Mouse (Mus musculus) natural killer cell, adult 2 months (primary cell): ENCODE data around the gene Acvr1.

Experiments
- DNase-seq, 2 experiments: peaks; one replicate each; pipeline ENCODE4 v3.0.0; 2022; ENCODE audit warnings: low spot score in 2 of 2

The Acvr1 gene

GRCm38 (mm10) chr2:58520727-58521126 is 46.2 kb downstream of the Acvr1 start:
- no peak for DNase-seq

DNA sequence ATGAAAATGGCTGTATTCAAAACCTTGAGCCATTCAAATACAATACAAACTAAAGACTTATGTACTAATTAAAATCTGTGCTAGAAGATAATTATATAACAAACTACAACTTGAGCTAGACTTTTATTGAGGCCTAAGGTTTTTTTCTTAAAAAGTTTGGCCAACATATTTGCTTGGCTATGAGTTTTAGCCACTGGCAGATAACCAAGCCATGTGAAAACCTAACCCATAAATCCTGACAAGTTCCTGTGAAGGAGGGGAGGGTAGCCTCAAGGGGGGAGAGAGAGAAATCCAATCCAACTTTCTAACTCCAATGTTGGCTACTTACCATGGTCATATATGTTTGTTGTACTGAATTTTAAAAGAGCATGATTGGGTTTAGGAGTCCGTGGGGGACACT is 48.4 kb downstream of the Acvr1 start:
- DNase-seq, result no peak

DNA sequence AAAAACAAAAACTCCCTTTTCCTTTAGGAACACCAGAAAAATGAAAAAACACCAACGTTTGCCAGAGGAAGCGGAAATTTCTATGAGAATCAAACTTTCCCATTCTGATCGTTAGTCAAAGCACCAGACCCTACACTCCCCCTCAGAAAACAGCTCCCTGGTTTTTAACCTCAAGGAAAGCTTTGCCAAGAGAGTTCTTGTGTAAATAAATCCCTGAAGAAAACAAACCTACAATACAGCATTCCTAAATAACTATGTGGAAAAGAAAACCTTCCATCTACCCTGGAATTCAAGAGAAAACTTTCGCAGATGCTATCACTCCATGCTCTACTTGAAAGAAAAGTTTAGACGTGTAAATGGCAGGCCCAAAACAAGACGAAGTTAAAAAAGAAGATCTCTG is 50.0 kb downstream of the Acvr1 start:
- no peak for DNase-seq

DNA sequence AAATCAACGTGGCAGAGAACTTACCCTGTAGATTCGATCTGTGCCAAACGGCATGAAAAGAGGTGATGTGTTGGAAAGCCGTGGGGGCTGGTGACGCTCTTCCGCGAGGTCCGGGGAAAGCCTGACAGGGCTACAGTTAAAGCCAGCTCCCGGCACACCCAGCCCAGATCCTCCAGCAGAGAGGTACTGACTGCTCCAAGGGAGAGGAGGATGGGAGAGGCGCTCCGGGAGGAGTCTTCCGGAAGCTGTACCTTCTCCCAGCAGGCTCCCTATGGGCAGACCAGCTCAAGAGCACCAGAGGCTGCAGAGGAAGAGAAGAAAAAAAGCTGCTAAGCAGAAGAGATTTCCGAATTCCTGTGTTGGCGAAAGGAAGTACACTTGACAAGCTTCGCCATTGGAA is 51.0 kb downstream of the Acvr1 start:
- no peak for DNase-seq

DNA sequence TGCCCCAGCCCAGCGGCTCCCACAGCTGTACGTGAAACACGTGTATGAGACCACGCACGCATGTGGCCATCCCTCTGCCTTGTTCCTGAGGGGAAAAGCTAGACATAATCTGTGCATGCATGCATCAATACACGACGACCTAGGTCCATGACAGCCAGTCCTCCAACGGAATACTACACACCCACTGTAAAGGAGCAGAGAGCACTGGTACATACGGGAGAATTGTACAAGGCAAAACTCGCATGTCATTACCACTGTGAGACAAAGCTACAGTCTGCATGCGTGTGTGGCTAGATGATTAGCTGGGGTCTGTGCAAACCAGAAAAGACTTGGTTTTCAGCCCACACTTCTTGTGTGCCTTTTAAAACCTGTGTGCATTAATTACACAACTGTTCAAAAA is 52.5 kb downstream of the Acvr1 start:
- DNase-seq, result no peak

DNA sequence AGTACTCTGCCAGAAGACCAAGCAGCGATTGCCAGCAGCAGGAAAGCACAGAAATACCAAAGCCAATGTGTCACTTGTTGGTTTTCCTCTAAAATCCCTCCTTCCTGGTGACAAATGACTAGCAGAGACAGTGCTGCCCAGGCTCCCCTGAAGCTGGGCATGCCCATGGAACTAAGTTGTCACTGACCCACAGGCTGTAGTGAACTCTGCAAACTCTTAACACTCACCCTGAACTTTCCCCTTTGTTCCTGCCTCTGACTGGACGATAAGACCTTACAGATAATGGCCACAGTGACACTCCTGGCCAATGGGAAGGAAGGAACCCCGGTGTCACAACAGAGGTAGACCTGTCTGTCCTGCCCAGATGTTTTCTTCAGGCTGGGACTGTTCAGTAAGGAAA is 53.7 kb downstream of the Acvr1 start:
- DNase-seq, result no peak

- DNase-seq, result no peak
Observed at GRCm38 (mm10) chr2:58510192-58510591, 56.8 kb downstream of the Acvr1 start.

GRCm38 (mm10) chr2:58505306-58506090 is 61.5 kb downstream of the Acvr1 start:
- no peak for DNase-seq

- no peak for DNase-seq
Observed at GRCm38 (mm10) chr2:58496647-58497410, 70.1 kb downstream of the Acvr1 start.

DNA sequence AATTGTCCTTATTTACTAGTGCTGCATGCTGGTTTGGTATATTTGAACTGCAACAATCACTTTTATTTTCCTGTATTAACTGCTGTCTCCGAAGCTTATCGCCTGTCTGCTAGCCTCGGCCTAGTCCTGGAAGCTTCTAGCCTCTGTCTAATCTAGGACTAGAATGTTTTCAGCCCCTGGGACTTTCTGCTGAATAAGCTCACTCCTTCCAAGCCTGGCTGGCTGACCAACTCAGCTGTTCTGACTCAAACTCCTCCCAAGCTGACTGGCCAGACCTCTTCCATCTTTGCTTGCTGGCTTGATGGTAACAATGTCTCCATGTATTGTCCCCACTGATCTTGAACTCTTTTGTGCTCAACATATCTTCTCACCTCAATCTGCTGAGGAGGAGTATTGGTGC is 71.7 kb downstream of the Acvr1 start:
- DNase-seq, result no peak

DNA sequence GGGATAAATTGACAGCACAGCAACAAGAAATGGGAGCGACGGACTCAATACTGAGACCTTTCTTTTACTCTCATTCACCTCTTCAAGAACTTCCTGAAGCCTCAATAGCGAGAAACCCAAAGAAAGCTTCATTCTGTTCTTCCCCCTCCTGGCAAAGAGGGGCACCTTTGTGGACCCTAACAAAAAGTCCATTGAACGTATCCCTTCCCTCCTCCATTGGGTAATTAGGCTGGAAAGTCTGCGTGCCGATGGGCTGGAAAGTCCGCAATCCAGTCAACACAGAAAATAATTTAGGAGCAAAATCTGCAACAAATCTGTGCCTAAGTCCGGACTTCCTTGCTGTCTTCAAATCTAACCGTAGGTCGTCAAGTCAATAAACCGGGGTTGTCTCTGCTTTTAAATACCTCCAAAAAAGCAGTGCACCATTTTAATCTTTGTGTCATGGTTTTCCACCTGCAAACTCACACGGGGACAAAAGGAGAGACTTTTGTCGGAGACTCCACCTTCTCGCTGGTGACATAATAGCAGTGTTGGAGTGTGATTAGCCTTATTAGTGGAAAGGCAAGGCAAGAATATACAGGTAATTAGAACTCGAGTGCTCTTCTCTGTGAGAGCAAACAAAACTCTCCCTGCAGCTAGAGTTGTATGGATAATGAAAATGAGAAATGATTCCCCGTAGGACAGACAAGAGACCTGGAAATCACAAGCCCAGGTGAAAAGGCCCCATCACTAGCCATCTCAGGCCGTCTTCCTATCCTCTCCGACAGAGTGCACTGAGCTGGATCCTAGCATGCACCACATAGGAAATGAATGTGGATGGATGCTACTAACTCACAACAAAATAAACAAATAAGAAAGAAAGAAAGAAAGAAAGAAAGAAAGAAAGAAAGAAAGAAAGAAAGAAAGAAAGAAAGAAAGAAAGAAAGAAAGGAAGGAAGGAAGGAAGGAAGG is 73.0 kb downstream of the Acvr1 start:
- DNase-seq, result no peak

DNA sequence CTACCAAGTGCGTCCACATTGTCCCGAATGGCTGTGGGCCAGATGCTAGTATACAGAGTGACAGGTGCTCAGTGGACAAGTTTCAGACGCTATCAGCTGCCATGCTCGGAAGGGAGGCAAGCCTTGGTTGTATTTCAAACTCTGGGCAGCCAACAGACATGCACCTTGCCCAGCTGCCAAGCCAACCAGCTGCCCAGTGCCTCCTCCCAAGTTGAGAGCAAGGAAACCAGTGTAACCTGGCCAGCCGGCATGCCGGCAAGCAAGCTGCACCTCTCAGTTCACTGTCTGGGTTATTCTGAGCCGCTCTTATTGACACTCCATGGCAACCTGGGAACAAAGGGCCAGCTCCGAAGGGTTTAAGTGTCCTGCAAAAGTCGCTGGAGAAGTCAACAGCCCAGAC is 77.7 kb downstream of the Acvr1 start:
- no peak for DNase-seq

DNA sequence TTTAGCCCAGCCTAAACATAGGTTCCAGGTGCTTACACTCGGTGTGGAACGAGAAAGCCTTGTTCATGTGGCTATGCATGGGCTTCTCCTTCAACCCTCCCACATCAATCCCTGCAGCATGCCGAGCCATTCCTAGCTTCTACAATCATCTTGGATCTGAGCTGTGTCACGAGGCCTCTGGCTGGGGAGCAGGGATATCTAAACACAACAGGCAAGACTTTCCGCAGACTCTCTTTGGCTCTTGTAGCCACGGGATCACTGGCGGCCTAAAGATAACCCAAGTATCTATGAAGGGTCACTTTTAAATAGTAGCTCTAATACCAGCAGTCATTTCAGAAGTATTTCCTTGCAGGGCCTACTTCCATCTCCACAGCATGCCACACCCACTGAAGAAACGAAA is 78.6 kb downstream of the Acvr1 start:
- DNase-seq, result no peak

- no peak for DNase-seq
Observed at GRCm38 (mm10) chr2:58487279-58487560, 79.7 kb downstream of the Acvr1 start.

GRCm38 (mm10) chr2:58486441-58487278 is 80.3 kb downstream of the Acvr1 start:
- no peak for DNase-seq

- DNase-seq, result no peak
Observed at GRCm38 (mm10) chr2:58485683-58486082, 81.3 kb downstream of the Acvr1 start.

DNA sequence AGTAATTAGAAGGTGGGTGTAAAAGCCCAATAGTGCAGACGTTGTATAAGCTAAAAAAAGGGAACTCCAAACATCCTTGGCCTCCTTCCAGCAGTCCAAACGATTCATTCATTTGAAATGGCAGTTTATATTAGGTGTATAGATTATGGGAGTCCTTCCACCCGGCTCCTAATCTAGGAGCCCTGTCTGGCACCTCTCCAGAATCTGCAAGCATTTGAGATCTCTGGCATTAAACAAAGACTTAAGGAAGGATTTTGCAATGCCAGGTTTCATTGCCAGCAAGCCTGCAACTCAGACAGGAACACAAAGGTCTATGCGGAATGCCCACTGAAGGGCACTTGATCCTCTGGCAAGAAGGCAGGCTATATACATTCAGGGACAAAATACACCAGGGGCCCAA is 81.8 kb downstream of the Acvr1 start:
- DNase-seq, result no peak

GRCm38 (mm10) chr2:58484284-58484965 is 82.5 kb downstream of the Acvr1 start:
- DNase-seq, result no peak

GRCm38 (mm10) chr2:58481450-58482100 is 85.4 kb downstream of the Acvr1 start:
- no peak for DNase-seq

GRCm38 (mm10) chr2:58480764-58481163 is 86.2 kb downstream of the Acvr1 start:
- DNase-seq, result no peak
